Mouse (Mus musculus) midbrain, embryonic 15.5 days (tissue): ENCODE measurements at regions not wholly inside any gene's neighbourhood (a gene's known extent, or its start where the extent isn't known, plus 50 kb on each side); places are given as distances from the start of the nearest gene placed in this dataset.

Experiments
- ATAC-seq: fragments of 200-750 bp; cut with Nextera tagmentation; replicated peaks from 2 replicates; pipeline ENCODE4 v1.8.0; 2017; ENCODE audit warnings: moderate TSS enrichment
- H3K27ac ChIP-seq: fragments of 300-500 bp; sonication (generic); 2 replicates; pipeline ENCODE4 v1.5.1; 2015; ENCODE audit warnings: mild to moderate bottlenecking, inconsistent platforms
- H3K27me3 ChIP-seq: fragments of 300-500 bp; sonication (generic); replicated peaks from 2 replicates; pipeline ENCODE4 v1.6.1; 2015; ENCODE audit warnings: inconsistent platforms
- H3K36me3 ChIP-seq: fragments of 300-500 bp; sonication (generic); replicated peaks from 2 replicates; pipeline ENCODE4 v1.6.1; 2015; ENCODE audit warnings: inconsistent platforms
- H3K4me1 ChIP-seq: fragments of 300-500 bp; sonication (generic); 2 replicates; pipeline ENCODE4 v1.6.1; 2015; ENCODE audit warnings: inconsistent platforms
- H3K4me2 ChIP-seq: fragments of 300-500 bp; sonication (generic); 2 replicates; pipeline ENCODE4 v1.6.1; 2015; ENCODE audit warnings: inconsistent platforms, mild to moderate bottlenecking, moderate library complexity
- H3K4me3 ChIP-seq: fragments of 300-500 bp; sonication (generic); 2 replicates; pipeline ENCODE4 v1.5.1; 2015; ENCODE audit warnings: mild to moderate bottlenecking, inconsistent platforms
- H3K9ac ChIP-seq: fragments of 300-500 bp; sonication (generic); 2 replicates; pipeline ENCODE4 v1.6.1; 2015; ENCODE audit warnings: mild to moderate bottlenecking, inconsistent platforms
- H3K9me3 ChIP-seq: fragments of 300-500 bp; sonication (generic); 2 replicates; pipeline ENCODE4 v1.6.1; 2016; ENCODE audit warnings: inconsistent platforms
- WGBS: fragments of 180-500 bp; shearing (Covaris S2); methylation state at CpG from one replicate; pipeline ENCODE4 v1.1.7; 2015; ENCODE audit warnings: mixed read lengths; 5-methylcytosine and 5-hydroxymethylcytosine counted together

- Histone ChIP-seq H3K9ac (no peak overlapping the region), H3K36me3 (no peaks in the 10 kb centered on the region), H3K4me1 (no peaks in the 10 kb centered on the region), H3K27me3 (no peaks in the 10 kb centered on the region), H3K9me3 (no peaks in the 10 kb centered on the region), H3K27ac (no peak overlapping the region), H3K4me2 (no peak overlapping the region), H3K4me3 (no peak overlapping the region)
- ATAC-seq: no peak
- 88% methylated on average over 6 of the region's 6 CpGs for whole genome bisulfite sequencing
Observed at GRCm38 (mm10) chr9:52836151-52836630, 156.6 kb upstream of the AI593442 start.

- Histone ChIP-seq H3K4me3 (no peak overlapping the region), H3K27ac (no peak overlapping the region)
- 83% methylated on average over 8 of the region's 8 CpGs for WGBS
Observed at GRCm38 (mm10) chr9:52835481-52836150, 156.0 kb upstream of the AI593442 start.

GRCm38 (mm10) chr9:52826781-52827180 lies 147.2 kb upstream of the AI593442 start:
- no peak overlapping the region for H3K4me3 ChIP-seq
- H3K4me1 ChIP-seq: no peaks in the 10 kb centered on the region
- no peaks in the 10 kb centered on the region for H3K27me3 ChIP-seq
- H3K9ac ChIP-seq: no peak overlapping the region
- H3K4me2 ChIP-seq: no peak overlapping the region
- ATAC-seq: no peak
- no peaks in the 10 kb centered on the region for H3K36me3 ChIP-seq
- no peak overlapping the region for H3K27ac ChIP-seq
- no peaks in the 10 kb centered on the region for H3K9me3 ChIP-seq
- 88% methylated on average over 1 of the region's 1 CpGs for WGBS

More at GRCm38 (mm10) chr9:52835481-52836150, 156.0 kb upstream of the AI593442 start:
- Histone ChIP-seq H3K36me3 (no peaks in the 10 kb centered on the region), H3K9ac (no peak overlapping the region), H3K27me3 (no peaks in the 10 kb centered on the region), H3K4me1 (no peaks in the 10 kb centered on the region), H3K4me2 (no peak overlapping the region), H3K9me3 (no peaks in the 10 kb centered on the region)
- ATAC-seq: no peak

- WGBS: 90% methylated on average over 4 of the region's 4 CpGs
- no peak overlapping the region for H3K4me3 ChIP-seq
- H3K9me3 ChIP-seq: no peaks in the 10 kb centered on the region
- no peak overlapping the region for H3K4me2 ChIP-seq
- ATAC-seq: no peak
- no peaks in the 10 kb centered on the region for H3K4me1 ChIP-seq
- no peak overlapping the region for H3K27ac ChIP-seq
- no peak overlapping the region for H3K9ac ChIP-seq
- H3K36me3 ChIP-seq: no peaks in the 10 kb centered on the region
- no peaks in the 10 kb centered on the region for H3K27me3 ChIP-seq
Observed at GRCm38 (mm10) chr9:52816309-52816708, 136.7 kb upstream of the AI593442 start.

- H3K4me2 ChIP-seq: no peak overlapping the region
- H3K9ac ChIP-seq: no peak overlapping the region
- no peaks in the 10 kb centered on the region for H3K27me3 ChIP-seq
- H3K4me1 ChIP-seq: no peaks in the 10 kb centered on the region
- H3K27ac ChIP-seq: no peak overlapping the region
- no peak for ATAC-seq
- WGBS: 95% methylated on average over 13 of the region's 13 CpGs
- H3K36me3 ChIP-seq: no peaks in the 10 kb centered on the region
- no peaks in the 10 kb centered on the region for H3K9me3 ChIP-seq
- H3K4me3 ChIP-seq: no peak overlapping the region
Observed at GRCm38 (mm10) chr9:52802969-52803368, 123.4 kb upstream of the AI593442 start.

- no peak for ATAC-seq
- Histone ChIP-seq H3K27me3 (no peaks in the 10 kb centered on the region), H3K4me3 (no peak overlapping the region)
Observed at GRCm38 (mm10) chr9:52801801-52802200, 122.2 kb upstream of the AI593442 start.

GRCm38 (mm10) chr9:52800476-52800875 lies 120.9 kb upstream of the AI593442 start:
- ATAC-seq: no peak
- WGBS: 68% methylated on average over 3 of the region's 3 CpGs
- Histone ChIP-seq H3K9me3 (no peaks in the 10 kb centered on the region), H3K9ac (no peak overlapping the region), H3K4me1 (no peaks in the 10 kb centered on the region), H3K27ac (no peak overlapping the region), H3K4me3 (no peak overlapping the region), H3K36me3 (no peaks in the 10 kb centered on the region), H3K4me2 (no peak overlapping the region), H3K27me3 (no peaks in the 10 kb centered on the region)

More at GRCm38 (mm10) chr9:52801801-52802200, 122.2 kb upstream of the AI593442 start:
- Histone ChIP-seq H3K9ac (no peak overlapping the region), H3K36me3 (no peaks in the 10 kb centered on the region), H3K27ac (no peak overlapping the region), H3K4me1 (no peaks in the 10 kb centered on the region), H3K9me3 (no peaks in the 10 kb centered on the region), H3K4me2 (no peak overlapping the region)
- WGBS: 80% methylated on average over 5 of the region's 5 CpGs

- Histone ChIP-seq H3K4me1 (no peaks in the 10 kb centered on the region), H3K27me3 (no peaks in the 10 kb centered on the region), H3K36me3 (no peaks in the 10 kb centered on the region), H3K4me3 (no peak overlapping the region), H3K9me3 (no peaks in the 10 kb centered on the region), H3K9ac (no peak overlapping the region), H3K4me2 (no peak overlapping the region), H3K27ac (no peak overlapping the region)
- no peak for ATAC-seq
- WGBS: 53% methylated on average over 1 of the region's 1 CpGs
Observed at GRCm38 (mm10) chr9:52792596-52792995, 113.0 kb upstream of the AI593442 start.

GRCm38 (mm10) chr9:52782520-52782919 lies 102.9 kb upstream of the AI593442 start:
- no peaks in the 10 kb centered on the region for H3K36me3 ChIP-seq
- ATAC-seq: no peak
- WGBS: 92% methylated on average over 3 of the region's 3 CpGs

GRCm38 (mm10) chr9:52776542-52776941 lies 97.0 kb upstream of the AI593442 start:
- no peak for ATAC-seq
- Histone ChIP-seq H3K9me3 (no peaks in the 10 kb centered on the region), H3K9ac (no peak overlapping the region), H3K27ac (peak overlapping the region; percentile 9; the same call in 1 of the 2 replicates), H3K4me1 (no peaks in the 10 kb centered on the region), H3K4me2 (no peak overlapping the region), H3K36me3 (no peaks in the 10 kb centered on the region), H3K4me3 (no peak overlapping the region), H3K27me3 (no peaks in the 10 kb centered on the region)
- 21% methylated on average over 6 of the region's 6 CpGs for WGBS

More at GRCm38 (mm10) chr9:52782520-52782919, 102.9 kb upstream of the AI593442 start:
- no peak overlapping the region for H3K27ac ChIP-seq
- H3K4me3 ChIP-seq: no peak overlapping the region
- no peak overlapping the region for H3K9ac ChIP-seq
- H3K9me3 ChIP-seq: no peaks in the 10 kb centered on the region
- H3K4me2 ChIP-seq: no peak overlapping the region
- no peaks in the 10 kb centered on the region for H3K27me3 ChIP-seq
- no peaks in the 10 kb centered on the region for H3K4me1 ChIP-seq

- H3K4me1 ChIP-seq: no peaks in the 10 kb centered on the region
- no peak for ATAC-seq
- H3K4me3 ChIP-seq: no peak overlapping the region
- no peak overlapping the region for H3K27ac ChIP-seq
- H3K36me3 ChIP-seq: no peaks in the 10 kb centered on the region
- no peak overlapping the region for H3K4me2 ChIP-seq
- H3K9ac ChIP-seq: no peak overlapping the region
- H3K9me3 ChIP-seq: no peaks in the 10 kb centered on the region
- H3K27me3 ChIP-seq: no peaks in the 10 kb centered on the region
- 100% methylated on average over 1 of the region's 1 CpGs for WGBS
Observed at GRCm38 (mm10) chr9:52775232-52775631, 95.7 kb upstream of the AI593442 start.

- H3K36me3 ChIP-seq: no peaks in the 10 kb centered on the region
- no peak overlapping the region for H3K4me2 ChIP-seq
- no peak overlapping the region for H3K27ac ChIP-seq
- H3K9ac ChIP-seq: no peak overlapping the region
- 78% methylated on average over 5 of the region's 5 CpGs for WGBS
- no peaks in the 10 kb centered on the region for H3K9me3 ChIP-seq
- no peaks in the 10 kb centered on the region for H3K4me1 ChIP-seq
- ATAC-seq: no peak
- H3K27me3 ChIP-seq: no peaks in the 10 kb centered on the region
- H3K4me3 ChIP-seq: no peak overlapping the region
Observed at GRCm38 (mm10) chr9:52768056-52768455, 88.5 kb upstream of the AI593442 start.

- 44% methylated on average over 5 of the region's 5 CpGs for WGBS
- H3K9ac ChIP-seq: no peak overlapping the region
- H3K27ac ChIP-seq: no peak overlapping the region
- no peaks in the 10 kb centered on the region for H3K27me3 ChIP-seq
- no peaks in the 10 kb centered on the region for H3K9me3 ChIP-seq
- no peaks in the 10 kb centered on the region for H3K36me3 ChIP-seq
- ATAC-seq: no peak
- no peak overlapping the region for H3K4me3 ChIP-seq
- no peak overlapping the region for H3K4me2 ChIP-seq
- no peaks in the 10 kb centered on the region for H3K4me1 ChIP-seq
Observed at GRCm38 (mm10) chr9:52765809-52766208, 86.2 kb upstream of the AI593442 start.
